ENCODE assay signal across 36 mouse cellular contexts in the genomic region with DNA sequence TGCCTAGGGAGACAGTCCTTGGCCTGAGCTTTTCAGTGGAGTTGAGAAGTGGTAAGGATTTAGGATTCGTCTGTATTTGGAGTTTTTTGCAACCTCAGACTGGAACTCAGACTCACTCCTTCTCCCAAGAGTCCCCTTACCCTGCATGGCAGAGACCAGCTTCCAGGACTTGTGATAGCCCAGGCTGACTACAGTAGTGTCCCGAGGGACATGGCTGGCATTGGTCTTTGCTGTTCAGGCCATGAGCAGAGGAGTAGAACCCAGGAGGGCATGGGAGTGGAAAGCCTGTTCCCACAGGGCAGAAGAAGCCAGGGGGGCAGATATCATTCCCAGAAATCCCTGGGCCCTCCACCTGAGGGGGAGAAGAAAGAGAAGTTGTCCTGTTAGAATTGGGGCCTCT. TPM values are rescaled to one million over a fixed set of nuclear protein-coding genes. Genes with fewer than 3 reads are reported as not detected.
"Had no signal": no experiment of that assay in that cellular context is flagged by ENCODE, and none has a peak within 500 bp of the region (broad histone marks: within the 10 kb centered on the region; RNA-seq: fewer than 3 reads in every experiment).

No protein-coding gene starts in this region.

- H3K9ac ChIP-seq: embryonic facial prominence, embryonic 12.5 days; embryonic facial prominence, embryonic 13.5 days; embryonic facial prominence, embryonic 15.5 days; forebrain, embryonic 12.5 days; forebrain, embryonic 13.5 days; forebrain, embryonic 15.5 days; forebrain, postnatal 0 days; heart, embryonic 12.5 days had no signal

- H3K9me3 ChIP-seq: embryonic facial prominence, embryonic 10.5 days; embryonic facial prominence, embryonic 12.5 days; embryonic facial prominence, embryonic 13.5 days; embryonic facial prominence, embryonic 15.5 days; forebrain, embryonic 10.5 days; forebrain, embryonic 12.5 days; forebrain, embryonic 13.5 days; forebrain, embryonic 15.5 days; heart, embryonic 10.5 days; heart, embryonic 12.5 days had no signal

- H3K27me3 ChIP-seq: embryonic facial prominence, embryonic 12.5 days; embryonic facial prominence, embryonic 13.5 days; embryonic facial prominence, embryonic 15.5 days; forebrain, embryonic 12.5 days; forebrain, embryonic 13.5 days; forebrain, embryonic 15.5 days; heart, embryonic 12.5 days had no signal

- H3K4me2 ChIP-seq: embryonic facial prominence, embryonic 12.5 days; embryonic facial prominence, embryonic 13.5 days; embryonic facial prominence, embryonic 15.5 days; forebrain, embryonic 12.5 days; forebrain, embryonic 13.5 days; forebrain, embryonic 15.5 days; heart, embryonic 11.5 days; heart, embryonic 12.5 days had no signal

- H3K36me3 ChIP-seq: embryonic facial prominence, embryonic 10.5 days; embryonic facial prominence, embryonic 12.5 days; embryonic facial prominence, embryonic 13.5 days; embryonic facial prominence, embryonic 15.5 days; forebrain, embryonic 10.5 days; forebrain, embryonic 12.5 days; forebrain, embryonic 15.5 days; heart, embryonic 10.5 days; heart, embryonic 12.5 days had no signal

- DNase-seq: cerebellum, postnatal 25 days; cerebellum, postnatal 36 days; embryo, embryonic 11 days; forebrain, postnatal 0 days; gastrocnemius, adult 2 months; gastrocnemius, postnatal 10 days; gastrocnemius, postnatal 14 days; gastrocnemius, postnatal 25 days; gastrocnemius, postnatal 36 days; heart, adult 11 months; heart, adult 18-20 months; heart, adult 2 months had no signal

- H3K4me3 ChIP-seq: embryonic facial prominence, embryonic 10.5 days; embryonic facial prominence, embryonic 12.5 days; embryonic facial prominence, embryonic 13.5 days; embryonic facial prominence, embryonic 15.5 days; erythroblast, embryonic 14.5 days; forebrain, embryonic 10.5 days; forebrain, embryonic 12.5 days; forebrain, embryonic 13.5 days; forebrain, embryonic 15.5 days; gastrocnemius, adult 2 months; heart, adult 2 months; heart, embryonic 10.5 days; heart, embryonic 12.5 days had no signal

- H3K4me1 ChIP-seq: embryonic facial prominence, embryonic 10.5 days; embryonic facial prominence, embryonic 12.5 days; embryonic facial prominence, embryonic 13.5 days; embryonic facial prominence, embryonic 15.5 days; forebrain, embryonic 10.5 days; forebrain, embryonic 12.5 days; forebrain, embryonic 13.5 days; forebrain, embryonic 15.5 days; heart, embryonic 10.5 days; heart, embryonic 12.5 days had no signal

- H3K27ac ChIP-seq: embryonic facial prominence, embryonic 10.5 days; embryonic facial prominence, embryonic 12.5 days; embryonic facial prominence, embryonic 13.5 days; embryonic facial prominence, embryonic 15.5 days; forebrain, embryonic 10.5 days; forebrain, embryonic 12.5 days; forebrain, embryonic 13.5 days; forebrain, embryonic 15.5 days; gastrocnemius, adult 2 months; heart, adult 2 months; heart, embryonic 10.5 days had no signal

RNA-seq across cellular contexts. Expression of a gene that starts 31.3 kb away (rescaled TPM):
- total RNA-seq: common myeloid progenitor, adult 5-6 weeks; forebrain, postnatal 0 days; gastrocnemius, adult 18-20 months; gastrocnemius, adult 2 months; gastrocnemius, adult 8-10 months; gastrocnemius, postnatal 10 days; gastrocnemius, postnatal 14 days; gastrocnemius, postnatal 25 days; gastrocnemius, postnatal 36 days; gastrocnemius, postnatal 4 days; granulocyte monocyte progenitor cell, adult 5-6 weeks; heart, adult 18-20 months; heart, adult 2 months; heart, adult 8-10 months had no signal
- polyA plus RNA-seq: embryonic facial prominence, embryonic 10.5 days; embryonic facial prominence, embryonic 11.5 days; embryonic facial prominence, embryonic 12.5 days; embryonic facial prominence, embryonic 13.5 days; embryonic facial prominence, embryonic 15.5 days; erythroblast, embryonic 14.5 days; forebrain, embryonic 10.5 days; forebrain, embryonic 11.5 days; forebrain, embryonic 12.5 days; forebrain, embryonic 13.5 days; forebrain, embryonic 14.5 days; forebrain, embryonic 15.5 days; forebrain, embryonic 16.5 days; forebrain, postnatal 0 days; frontal cortex, adult 2 months; gonadal fat pad, adult 2 months; heart, adult 2 months; heart, embryonic 10.5 days; heart, embryonic 11.5 days; heart, embryonic 12.5 days had no signal
